Mouse (Mus musculus): Measurements from ENCODE around the gene Angptl3. TPM values are rescaled to one million over a fixed set of nuclear protein-coding genes. Genes with fewer than 3 reads are reported as not detected.

Angptl3 gene
- total and polyA plus RNA-seq, 2 experiments, result 164 to 564 TPM

DNA sequence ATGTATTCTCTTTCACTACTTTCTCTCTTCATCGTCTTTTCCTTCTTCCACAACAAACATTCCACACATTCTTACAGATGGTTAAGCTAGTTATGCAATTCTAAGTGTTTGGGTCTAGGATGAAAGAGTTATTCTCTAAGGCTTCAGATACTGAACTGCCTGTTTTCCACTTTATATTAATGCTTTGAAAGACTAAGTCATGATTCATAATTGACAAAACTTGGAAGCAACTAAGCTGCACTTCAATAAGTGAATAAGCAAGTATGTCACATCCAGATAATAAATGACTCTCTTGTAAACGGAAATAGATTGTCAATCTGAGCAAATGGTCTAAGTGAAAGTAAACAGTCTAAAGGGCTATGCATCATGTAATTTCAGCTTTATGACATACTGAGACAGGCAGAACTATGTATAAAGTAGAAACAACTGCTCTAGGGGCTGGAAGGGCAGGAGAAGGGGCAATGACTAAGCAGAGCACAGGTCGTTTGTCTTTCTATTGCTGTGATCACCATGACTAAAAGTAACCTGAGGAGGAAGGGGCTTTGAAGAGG is 60.5 kb downstream of the Angptl3 start:
- Histone ChIP-seq H3K27me3 (ENCODE audit: control insufficient read depth, insufficient read depth, low read length) (no peaks in the 10 kb centered on the region), H3K36me3 (ENCODE audit: control insufficient read depth, insufficient read depth, low read length) (no peaks in the 10 kb centered on the region; the same call in 1 of the 2 replicates), H3K27ac (replicated peaks; ENCODE audit: insufficient read depth, low read depth, low read length) (no peak overlapping the region), H3K79me2 (ENCODE audit: control insufficient read depth, insufficient read depth, low read length) (no peaks in the 10 kb centered on the region; the same call in 1 of the 2 replicates), H3K9ac (ENCODE audit: low read depth, low read length) (no peak overlapping the region), H3K4me1 (ENCODE audit: control insufficient read depth, insufficient read depth, low read length) (no peaks in the 10 kb centered on the region), H3K4me3 (ENCODE audit: insufficient read depth, low read depth, low read length) (no peak overlapping the region)
- TF ChIP-seq POLR2A (IDR thresholded peaks at IDR 0.05; ENCODE audit: extremely low read depth, insufficient read depth, low read length) (no peak), CTCF (IDR thresholded peaks at IDR 0.05; ENCODE audit: low read depth, low read length) (no peak)
- WGBS, result 51% methylated on average over 3 of the region's 3 CpGs
- no peak for DNase-seq (ENCODE audit: extremely low read depth, low read depth, low spot score)

- DNase-seq (ENCODE audit: extremely low read depth, low read depth, low spot score), result no peak
- H3K4me1 ChIP-seq (ENCODE audit: control insufficient read depth, insufficient read depth, low read length), result no peaks in the 10 kb centered on the region
- WGBS, result 84% methylated on average over 3 of the region's 3 CpGs
- H3K36me3 ChIP-seq (ENCODE audit: control insufficient read depth, insufficient read depth, low read length), result no peaks in the 10 kb centered on the region; the same call in 1 of the 2 replicates
- H3K4me3 ChIP-seq (ENCODE audit: insufficient read depth, low read depth, low read length), result no peak overlapping the region
- H3K27me3 ChIP-seq (ENCODE audit: control insufficient read depth, insufficient read depth, low read length), result no peaks in the 10 kb centered on the region
- H3K27ac ChIP-seq (replicated peaks; ENCODE audit: insufficient read depth, low read depth, low read length), result no peak overlapping the region
- no peak for TF ChIP-seq CTCF (IDR thresholded peaks at IDR 0.05; ENCODE audit: low read depth, low read length)
- no peaks in the 10 kb centered on the region; the same call in 1 of the 2 replicates for H3K79me2 ChIP-seq (ENCODE audit: control insufficient read depth, insufficient read depth, low read length)
- H3K9ac ChIP-seq (ENCODE audit: low read depth, low read length), result no peak overlapping the region
Measured at GRCm38 (mm10) chr4:99091777-99092176, 61.0 kb downstream of the Angptl3 start.

Other genes starting within 250 kb of the Angptl3 start
- gene Kank4, start 213.4 kb upstream of the Angptl3 start, total RNA-seq (2014; rRNA removed), result 0.07 TPM in 1 of 2 replicates, not detected in the other
- 0.01 and 0.16 TPM in 2 replicates for gene Kank4, start 213.4 kb upstream of the Angptl3 start, polyA plus RNA-seq (2012; rRNA removed)
- gene I0C0044D17Rik, start 207.1 kb upstream of the Angptl3 start, total RNA-seq (2014; rRNA removed), result not detected in 2 replicates
- not detected in 2 replicates for gene I0C0044D17Rik, start 207.1 kb upstream of the Angptl3 start, polyA plus RNA-seq (2012; rRNA removed)
- gene Usp1, start 107.1 kb upstream of the Angptl3 start, total RNA-seq (2014; rRNA removed), result 13.4 and 13.9 TPM in 2 replicates
- 24.9 and 27.2 TPM in 2 replicates for gene Usp1, start 107.1 kb upstream of the Angptl3 start, polyA plus RNA-seq (2012; rRNA removed)
- gene Dock7, start 90.0 kb downstream of the Angptl3 start, total RNA-seq (2014; rRNA removed), result 25.7 and 29.5 TPM in 2 replicates
- gene Dock7, start 90.0 kb downstream of the Angptl3 start, polyA plus RNA-seq (2012; rRNA removed), result 6.7 and 6.8 TPM in 2 replicates
- gene Atg4c, start 163.0 kb downstream of the Angptl3 start, total RNA-seq (2014; rRNA removed), result 8.5 and 9.4 TPM in 2 replicates
- 3.7 and 4.3 TPM in 2 replicates for gene Atg4c, start 163.0 kb downstream of the Angptl3 start, polyA plus RNA-seq (2012; rRNA removed)

Measured in liver, adult 2 months (tissue).